Mouse (Mus musculus) lung, adult 2 months (tissue): ENCODE measurements around the gene Esp22. TPM values are rescaled to one million over a fixed set of nuclear protein-coding genes. Genes with fewer than 3 reads are reported as not detected.
"Not testable (repeated sequence)": the region's sequence is repeated elsewhere in the genome, so short reads cannot be mapped to it uniquely, and the experiment has no call there.

ENCODE experiments used
- DNase-seq: peaks from one replicate; pipeline ENCODE4 v3.0.0; 2022
- H3K4me1 ChIP-seq: fragments of 200-500 bp; 2 replicates; pipeline ENCODE4 v1.6.1; 2011; ENCODE audit warnings: low read length; ENCODE audit not compliant: control insufficient read depth, insufficient read depth
- H3K4me3 ChIP-seq: fragments of 200-500 bp; replicated peaks from 2 replicates; pipeline ENCODE3; 2011; ENCODE audit warnings: low read depth, mild to moderate bottlenecking, control low read depth, low read length; ENCODE audit errors: extremely low read depth
- CTCF ChIP-seq: fragments of 200-500 bp; IDR thresholded peaks from 2 replicates; pipeline ENCODE4 v1.5.1; 2011; ENCODE audit warnings: mild to moderate bottlenecking, low read length, control low read depth; ENCODE audit not compliant: insufficient read depth
- POLR2A ChIP-seq: fragments of 200-500 bp; IDR thresholded peaks from 2 replicates; pipeline ENCODE4 v1.6.1; 2011; ENCODE audit warnings: low read depth, mild to moderate bottlenecking, control low read depth, low read length, borderline replicate concordance; ENCODE audit errors: extremely low read depth
- WGBS: fragments of 180-500 bp; shearing (Covaris S2); methylation state at CpG from one replicate; pipeline ENCODE4 v1.1.7; 2018; 5-methylcytosine and 5-hydroxymethylcytosine counted together
- polyA plus RNA-seq: library from polyadenylated mRNA; depleted of rRNA; stranded (reverse); fragments of >200 nt; gene quantifications from 2 replicates; pipeline ENCODE4 v1.2.3, GENCODE M21; 2012; rRNA removed

Esp22 gene
- polyA plus RNA-seq = not detected in 2 replicates

DNA sequence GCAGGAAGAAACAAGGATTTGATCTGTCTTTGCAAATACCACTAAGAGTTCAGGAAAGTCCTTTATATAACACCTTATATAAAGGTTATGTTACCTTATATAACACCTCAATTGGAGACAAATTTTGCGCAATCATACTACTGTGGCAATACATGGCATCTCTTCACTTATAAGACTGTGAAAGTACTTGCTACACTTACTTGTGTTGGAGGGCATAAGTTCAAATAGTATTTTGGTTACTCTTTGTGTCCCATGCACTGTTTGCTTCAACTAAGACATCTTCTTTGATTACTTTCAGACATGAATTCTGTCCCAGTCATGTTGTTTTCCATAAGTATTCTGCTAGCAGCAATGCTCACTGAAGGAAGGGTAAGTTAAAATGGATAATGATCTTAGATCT lies at the start of gene Esp22:
Gene Esp22 (plus strand): TSS at position 301 of the 400 bp plus-strand sequence.
- no peaks in the 10 kb centered on the region for H3K4me1 ChIP-seq
- TF ChIP-seq CTCF = no peak
- no peak within 1 kb of the TSS for H3K4me3 ChIP-seq
- 89% methylated on average over 1 of the region's 1 CpGs for WGBS
- no peak for DNase-seq

GRCm38 (mm10) chr17:39063641-39064040 lies 31.5 kb upstream of the Esp22 start:
- H3K4me1 ChIP-seq = no peaks in the 10 kb centered on the region
- TF ChIP-seq POLR2A = no peak
- no peak for TF ChIP-seq CTCF
- DNase-seq = no peak
- no peak overlapping the region for H3K4me3 ChIP-seq

DNA sequence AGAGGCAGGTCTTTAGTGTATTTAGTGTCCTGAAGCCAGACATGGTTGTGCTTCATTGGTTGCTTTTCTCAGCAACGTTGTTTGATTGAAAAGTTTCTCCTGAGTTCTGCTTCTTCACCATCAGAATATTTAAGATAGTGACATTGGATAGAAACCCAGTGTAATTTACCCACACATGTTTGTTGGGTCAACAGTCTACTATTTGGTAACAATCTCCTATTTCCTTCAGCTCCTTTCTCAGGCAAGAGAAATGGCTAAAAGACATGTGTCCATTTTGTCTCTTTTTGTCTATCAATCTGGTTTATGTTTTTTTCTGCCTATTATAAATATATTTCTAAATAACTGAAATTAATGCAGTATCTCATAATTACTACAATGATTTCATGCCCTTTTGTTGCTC lies 18.2 kb upstream of the Esp22 start, which contains the start of gene Esp23:
Gene Esp23 (minus strand): TSS at position 101 of the 400 bp plus-strand sequence.
- Histone ChIP-seq H3K4me1 (no peaks in the 10 kb centered on the region), H3K4me3 (no peak within 1 kb of the TSS)
- no peak for DNase-seq
- 30% methylated on average over 1 of the region's 1 CpGs for WGBS
- TF ChIP-seq POLR2A = no peak

GRCm38 (mm10) chr17:39107126-39107525 lies 12.0 kb downstream of the Esp22 start:
- not testable (repeated sequence) for H3K4me3 ChIP-seq, DNase-seq, H3K4me1 ChIP-seq
- WGBS = 71% methylated on average over 11 of the region's 11 CpGs

GRCm38 (mm10) chr17:39129156-39129555 lies 34.0 kb downstream of the Esp22 start:
- not testable (repeated sequence) for H3K4me3 ChIP-seq, H3K4me1 ChIP-seq, DNase-seq
- 65% methylated on average over 12 of the region's 12 CpGs for WGBS

Other genes starting within 250 kb of the Esp22 start
- not detected in 2 replicates for gene Esp24, start 58.6 kb upstream of the Esp22 start, polyA plus RNA-seq
- gene Gm21903, start 52.0 kb upstream of the Esp22 start, polyA plus RNA-seq = not detected in 2 replicates
- gene Esp23, start 18.3 kb upstream of the Esp22 start, polyA plus RNA-seq = not detected in 2 replicates